Mouse (Mus musculus): ENCODE data around the gene Sorcs2. TPM values are rescaled to one million over a fixed set of nuclear protein-coding genes. Genes with fewer than 3 reads are reported as not detected.

The Sorcs2 gene
- polyA plus RNA-seq, 1 experiment, result 5.7 TPM

DNA sequence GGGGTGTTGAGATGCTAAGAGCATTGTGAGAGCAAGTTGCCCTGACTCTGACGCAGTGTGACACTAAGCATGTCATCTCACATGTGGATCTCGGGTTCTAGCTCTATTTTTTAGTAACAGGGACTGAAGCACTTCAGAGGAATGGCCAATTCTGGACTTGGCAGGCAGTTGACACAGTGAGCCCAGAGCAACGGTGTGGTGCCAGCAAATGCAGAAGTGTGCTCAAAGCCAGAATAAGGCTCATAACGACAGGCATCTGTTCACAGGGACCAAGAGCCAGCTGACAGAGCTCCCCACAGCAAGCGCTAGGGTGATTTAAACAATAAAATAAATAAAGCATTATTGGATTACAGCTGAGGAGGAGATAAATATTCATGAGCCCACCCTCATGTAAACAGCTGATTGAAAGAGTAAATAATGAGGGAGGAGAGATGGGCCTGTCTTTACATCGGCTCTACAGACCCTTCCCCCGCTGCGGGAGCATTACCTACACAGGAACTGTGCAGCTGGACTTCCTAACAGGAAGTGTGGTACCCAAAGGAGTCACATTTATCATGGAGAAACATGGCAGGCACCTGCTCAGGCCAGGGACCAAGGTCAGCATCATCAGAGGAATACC lies 267.4 kb downstream of the Sorcs2 start:
- WGBS, result 56% methylated on average over 8 of the region's 8 CpGs
- no peak for DNase-seq

DNA sequence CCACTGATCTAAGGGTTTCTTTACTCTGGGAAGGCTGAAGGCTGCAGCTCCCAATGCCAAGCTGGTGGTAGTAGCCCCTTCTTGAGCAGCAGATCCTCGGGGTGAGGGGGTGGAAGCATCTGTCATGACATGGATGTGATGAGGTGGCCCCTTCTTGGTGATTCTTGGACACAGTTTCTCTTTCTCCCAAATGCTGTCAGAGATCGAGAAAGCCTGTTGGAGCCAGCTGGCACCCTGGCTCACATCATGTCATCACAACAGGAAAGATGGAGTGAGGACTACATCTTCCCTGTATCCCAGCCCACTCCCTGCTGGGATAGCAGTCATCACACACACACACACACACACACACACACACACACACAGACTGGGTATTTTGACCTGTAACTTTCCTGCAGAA lies 268.3 kb downstream of the Sorcs2 start:
- 63% methylated on average over 2 of the region's 2 CpGs for WGBS
- no peak for DNase-seq
- TF ChIP-seq CTCF (IDR thresholded peaks at IDR 0.05; ENCODE audit: borderline replicate concordance, control insufficient read depth, extremely low read depth, insufficient read depth, low read length, poor library complexity), result no peak
- TF ChIP-seq POLR2A (IDR thresholded peaks at IDR 0.05; ENCODE audit: control insufficient read depth, extremely low read depth, insufficient read depth, low read length, poor library complexity), result no peak
- H3K27me3 ChIP-seq (ENCODE audit: control insufficient read depth, insufficient read depth, low read length), result no peaks in the 10 kb centered on the region
- no peaks in the 10 kb centered on the region for H3K36me3 ChIP-seq (ENCODE audit: control insufficient read depth, insufficient read depth, low read length)
- no peaks in the 10 kb centered on the region for H3K4me1 ChIP-seq (replicated peaks; ENCODE audit: control insufficient read depth, insufficient read depth, low read length)
- no peak overlapping the region for H3K27ac ChIP-seq (ENCODE audit: control insufficient read depth, insufficient read depth, low read length)
- no peak overlapping the region for H3K4me3 ChIP-seq (ENCODE audit: control insufficient read depth, insufficient read depth, low read length)

More for the DNA sequence above, 267.4 kb downstream of the Sorcs2 start:
- Histone ChIP-seq H3K27me3 (ENCODE audit: control insufficient read depth, insufficient read depth, low read length) (no peaks in the 10 kb centered on the region), H3K4me3 (ENCODE audit: control insufficient read depth, insufficient read depth, low read length) (no peak overlapping the region), H3K27ac (ENCODE audit: control insufficient read depth, insufficient read depth, low read length) (no peak overlapping the region), H3K36me3 (ENCODE audit: control insufficient read depth, insufficient read depth, low read length) (no peaks in the 10 kb centered on the region), H3K4me1 (replicated peaks; ENCODE audit: control insufficient read depth, insufficient read depth, low read length) (no peaks in the 10 kb centered on the region; the same call in 1 of the 2 replicates)
- TF ChIP-seq CTCF (IDR thresholded peaks at IDR 0.05; ENCODE audit: borderline replicate concordance, control insufficient read depth, extremely low read depth, insufficient read depth, low read length, poor library complexity) (no peak), POLR2A (IDR thresholded peaks at IDR 0.05; ENCODE audit: control insufficient read depth, extremely low read depth, insufficient read depth, low read length, poor library complexity) (no peak)

DNA sequence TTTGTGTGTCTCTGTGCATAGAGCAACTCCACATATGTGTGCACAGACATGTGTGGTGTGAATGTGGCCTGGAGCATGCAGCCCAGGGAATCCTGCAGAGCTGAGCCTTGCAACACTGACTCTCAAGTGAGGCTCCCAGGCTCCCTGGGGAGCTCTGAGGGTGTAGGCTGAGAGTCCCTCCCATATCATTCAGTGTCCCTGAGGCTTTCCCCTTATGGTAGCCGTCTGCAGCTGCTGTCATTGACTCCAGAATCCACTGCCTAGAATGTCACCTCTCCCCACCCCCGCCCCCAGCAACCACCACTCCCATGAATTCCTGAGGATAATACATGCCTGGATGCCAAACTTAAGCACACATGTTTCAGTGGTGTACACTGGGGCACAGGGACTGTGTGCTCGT lies 269.4 kb downstream of the Sorcs2 start:
- 88% methylated on average over 3 of the region's 3 CpGs for WGBS
- Histone ChIP-seq H3K4me1 (replicated peaks; ENCODE audit: control insufficient read depth, insufficient read depth, low read length) (no peaks in the 10 kb centered on the region), H3K27me3 (ENCODE audit: control insufficient read depth, insufficient read depth, low read length) (no peaks in the 10 kb centered on the region), H3K4me3 (ENCODE audit: control insufficient read depth, insufficient read depth, low read length) (no peak overlapping the region), H3K36me3 (ENCODE audit: control insufficient read depth, insufficient read depth, low read length) (no peaks in the 10 kb centered on the region), H3K27ac (ENCODE audit: control insufficient read depth, insufficient read depth, low read length) (no peak overlapping the region)
- no peak for TF ChIP-seq POLR2A (IDR thresholded peaks at IDR 0.05; ENCODE audit: control insufficient read depth, extremely low read depth, insufficient read depth, low read length, poor library complexity)
- TF ChIP-seq CTCF (IDR thresholded peaks at IDR 0.05; ENCODE audit: borderline replicate concordance, control insufficient read depth, extremely low read depth, insufficient read depth, low read length, poor library complexity), result no peak
- no peak for DNase-seq

DNA sequence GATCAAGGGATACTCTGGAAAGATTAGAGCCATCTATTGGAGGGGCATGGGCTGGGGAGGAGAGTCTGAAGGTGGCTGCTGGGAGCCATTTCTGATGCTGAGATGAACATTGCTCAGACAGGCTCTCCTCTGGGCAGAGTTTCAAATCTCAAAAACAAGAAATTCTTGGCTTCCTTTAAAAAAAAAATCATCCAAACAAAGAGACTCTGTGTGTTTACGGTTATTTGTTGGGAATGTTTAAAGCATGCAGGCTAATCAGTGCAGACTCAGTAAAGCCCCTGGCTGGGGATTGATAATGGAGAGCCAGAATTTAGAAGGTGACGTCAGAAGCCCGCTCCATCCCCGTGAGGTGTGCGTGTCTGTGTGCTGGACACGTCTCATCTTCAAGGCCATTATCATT lies 272.9 kb downstream of the Sorcs2 start:
- no peak for DNase-seq
- Histone ChIP-seq H3K27me3 (ENCODE audit: control insufficient read depth, insufficient read depth, low read length) (no peaks in the 10 kb centered on the region), H3K4me1 (replicated peaks; ENCODE audit: control insufficient read depth, insufficient read depth, low read length) (no peaks in the 10 kb centered on the region), H3K4me3 (ENCODE audit: control insufficient read depth, insufficient read depth, low read length) (no peak overlapping the region), H3K36me3 (ENCODE audit: control insufficient read depth, insufficient read depth, low read length) (no peaks in the 10 kb centered on the region), H3K27ac (ENCODE audit: control insufficient read depth, insufficient read depth, low read length) (no peak overlapping the region)
- 92% methylated on average over 6 of the region's 6 CpGs for WGBS
- no peak for TF ChIP-seq POLR2A (IDR thresholded peaks at IDR 0.05; ENCODE audit: control insufficient read depth, extremely low read depth, insufficient read depth, low read length, poor library complexity)
- no peak for TF ChIP-seq CTCF (IDR thresholded peaks at IDR 0.05; ENCODE audit: borderline replicate concordance, control insufficient read depth, extremely low read depth, insufficient read depth, low read length, poor library complexity)

DNA sequence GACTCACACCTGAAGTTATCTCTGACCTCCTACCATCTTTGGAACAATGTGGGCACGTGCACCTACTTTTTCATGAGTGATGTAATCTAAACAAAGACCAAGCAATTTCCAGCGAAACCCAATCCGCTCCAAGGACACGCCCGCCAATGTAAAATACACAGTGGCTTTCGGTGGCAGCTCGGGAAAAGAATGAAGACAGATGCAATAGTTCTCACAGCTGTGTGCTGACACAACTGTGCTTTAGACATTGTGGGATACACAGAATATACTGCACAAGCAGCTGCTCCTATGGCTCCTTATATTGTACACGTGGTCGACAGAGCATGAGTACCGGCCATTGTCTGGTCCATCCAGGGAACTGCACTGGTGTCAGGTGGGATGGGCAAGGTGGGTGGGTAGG lies 275.0 kb downstream of the Sorcs2 start:
- 95% methylated on average over 10 of the region's 10 CpGs for WGBS

DNA sequence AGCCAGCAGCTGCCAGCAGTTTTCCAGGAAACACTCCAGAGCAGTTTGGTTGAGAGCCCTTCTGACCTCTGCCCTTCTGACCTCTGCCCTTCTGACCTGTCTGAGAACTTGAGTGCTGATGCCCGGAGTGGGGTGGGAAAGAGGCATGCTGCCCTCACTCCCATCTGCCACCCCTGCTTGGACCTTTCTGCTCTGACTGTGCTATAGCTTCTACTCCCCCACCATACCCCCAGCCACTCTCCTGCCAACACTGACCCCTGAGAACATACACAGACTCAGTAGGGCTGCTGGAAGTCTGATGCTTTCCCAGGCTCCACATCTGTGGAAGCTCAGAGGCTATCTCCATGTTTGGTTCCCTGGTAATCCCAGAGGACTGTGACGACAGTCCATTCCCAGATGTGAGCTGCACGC lies 277.0 kb downstream of the Sorcs2 start:
- DNase-seq, result no peak

More for the DNA sequence above, 275.0 kb downstream of the Sorcs2 start:
- no peaks in the 10 kb centered on the region for H3K36me3 ChIP-seq (ENCODE audit: control insufficient read depth, insufficient read depth, low read length)
- H3K27me3 ChIP-seq (ENCODE audit: control insufficient read depth, insufficient read depth, low read length), result no peaks in the 10 kb centered on the region
- H3K27ac ChIP-seq (ENCODE audit: control insufficient read depth, insufficient read depth, low read length), result no peak overlapping the region
- H3K4me1 ChIP-seq (replicated peaks; ENCODE audit: control insufficient read depth, insufficient read depth, low read length), result no peaks in the 10 kb centered on the region
- DNase-seq, result no peak
- no peak overlapping the region for H3K4me3 ChIP-seq (ENCODE audit: control insufficient read depth, insufficient read depth, low read length)
- TF ChIP-seq POLR2A (IDR thresholded peaks at IDR 0.05; ENCODE audit: control insufficient read depth, extremely low read depth, insufficient read depth, low read length, poor library complexity) (no peak), CTCF (IDR thresholded peaks at IDR 0.05; ENCODE audit: borderline replicate concordance, control insufficient read depth, extremely low read depth, insufficient read depth, low read length, poor library complexity) (no peak)

More for the DNA sequence above, 277.0 kb downstream of the Sorcs2 start:
- Histone ChIP-seq H3K27me3 (ENCODE audit: control insufficient read depth, insufficient read depth, low read length) (no peaks in the 10 kb centered on the region), H3K27ac (ENCODE audit: control insufficient read depth, insufficient read depth, low read length) (no peak overlapping the region), H3K4me1 (replicated peaks; ENCODE audit: control insufficient read depth, insufficient read depth, low read length) (no peaks in the 10 kb centered on the region), H3K36me3 (ENCODE audit: control insufficient read depth, insufficient read depth, low read length) (no peaks in the 10 kb centered on the region), H3K4me3 (ENCODE audit: control insufficient read depth, insufficient read depth, low read length) (no peak overlapping the region)
- TF ChIP-seq POLR2A (IDR thresholded peaks at IDR 0.05; ENCODE audit: control insufficient read depth, extremely low read depth, insufficient read depth, low read length, poor library complexity), result no peak
- no peak for TF ChIP-seq CTCF (IDR thresholded peaks at IDR 0.05; ENCODE audit: borderline replicate concordance, control insufficient read depth, extremely low read depth, insufficient read depth, low read length, poor library complexity)
- WGBS, result 83% methylated on average over 3 of the region's 3 CpGs

Data from thymus, adult 2 months (tissue).